Mouse (Mus musculus): ENCODE data around the gene Prm1. TPM values are rescaled to one million over a fixed set of nuclear protein-coding genes. Genes with fewer than 3 reads are reported as not detected.
"Not testable (repeated sequence)": the region's sequence is repeated elsewhere in the genome, so short reads cannot be mapped to it uniquely, and the experiment has no call there.

Gene Prm1
- not detected in 2 replicates for polyA plus RNA-seq (2015; fragmentation: Nextera tagmentation; extraction: Ambion mirVana)

DNA sequence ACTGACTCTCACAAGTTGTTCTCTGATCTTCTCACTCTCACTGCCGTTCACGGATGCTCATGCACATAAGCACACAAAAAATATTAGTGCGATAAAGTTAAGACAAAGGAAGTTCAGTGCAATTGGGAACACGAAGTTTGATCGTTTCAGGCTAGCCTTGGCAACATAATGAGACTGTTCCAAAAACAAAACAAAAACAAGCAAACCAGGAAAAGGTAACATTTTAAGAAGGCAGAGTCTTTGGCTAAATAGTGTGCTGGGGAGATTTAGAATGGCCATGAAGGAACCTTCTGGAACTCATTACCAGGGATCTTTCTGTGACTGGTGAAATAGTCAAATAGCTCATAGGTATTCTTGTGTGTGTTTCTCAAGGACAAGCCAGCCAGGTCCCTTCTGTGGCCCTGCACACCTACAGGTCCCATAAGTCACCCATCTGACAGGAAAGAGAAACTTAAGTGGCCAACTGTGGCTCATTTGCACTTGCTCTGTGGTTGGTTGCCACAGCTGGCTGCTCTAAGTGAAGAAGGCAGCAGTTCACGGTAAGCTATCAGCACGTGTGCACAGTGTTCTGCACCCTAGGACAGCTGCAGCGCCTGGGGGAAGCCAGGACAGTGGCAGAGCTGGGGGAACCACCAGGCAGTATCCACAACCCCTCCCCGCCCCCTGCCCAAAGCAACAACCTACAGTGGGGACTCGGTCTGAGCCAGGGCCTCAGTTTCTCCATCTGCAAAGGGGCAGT, at the start of gene Prm1:
Gene Prm1, minus strand, starts transcription at position 51 of the 739 bp plus-strand sequence.
- H3K9me3 ChIP-seq (ENCODE audit: low read length): no peaks in the 10 kb centered on the region
- H3K36me3 ChIP-seq (replicated peaks; ENCODE audit: insufficient read depth, low read length): no peaks in the 10 kb centered on the region
- no peak within 1 kb of the TSS for H3K9ac ChIP-seq (replicated peaks)
- H3K4me2 ChIP-seq (ENCODE audit: low read depth, low read length): no peak within 1 kb of the TSS
- H3K4me3 ChIP-seq (ENCODE audit: low read depth, low read length): no peak within 1 kb of the TSS
- no peaks in the 10 kb centered on the region for H3K4me1 ChIP-seq (ENCODE audit: insufficient read depth)
- peak; percentile 32 for DNase-seq
- H3K27me3 ChIP-seq (ENCODE audit: insufficient read depth, low read length): no peaks in the 10 kb centered on the region
- WGBS (ENCODE audit: insufficient replicate concordance): 62% methylated on average over 10 of the region's 10 CpGs
- TF ChIP-seq EP300 (IDR thresholded peaks at IDR 0.05; ENCODE audit: low read depth) (no peak), CTCF (IDR thresholded peaks at IDR 0.05; ENCODE audit: low read depth) (no peak)
- no peak within 1 kb of the TSS for H3K27ac ChIP-seq (ENCODE audit: low read depth)
- 0 out of 2 replicates have a peak, but pooled peaks have one; percentile 29 for ATAC-seq

DNA sequence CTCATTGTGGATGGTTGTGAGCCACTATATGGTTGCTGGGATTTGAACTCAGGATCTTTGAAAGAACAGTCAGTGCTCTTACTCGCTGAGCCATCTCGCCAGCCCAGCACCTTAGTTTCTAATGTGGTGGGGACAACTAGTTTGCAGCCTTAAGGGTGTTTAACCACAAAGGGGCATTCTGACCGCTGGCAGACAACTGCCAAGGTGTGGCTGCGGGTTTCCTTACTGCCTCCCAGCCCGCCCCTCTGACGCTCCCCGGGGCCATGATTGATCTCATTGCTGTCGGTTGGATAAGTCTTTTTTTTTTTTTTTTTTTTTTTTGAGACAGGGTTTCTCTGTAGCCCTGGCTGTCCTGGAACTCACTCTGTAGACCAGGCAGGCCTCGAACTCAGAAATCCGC, 46.6 kb upstream of the Prm1 start:
- ATAC-seq; H3K36me3 ChIP-seq (replicated peaks; ENCODE audit: insufficient read depth, low read length): not testable (repeated sequence)
- WGBS (ENCODE audit: insufficient replicate concordance): 81% methylated on average over 10 of the region's 10 CpGs

DNA sequence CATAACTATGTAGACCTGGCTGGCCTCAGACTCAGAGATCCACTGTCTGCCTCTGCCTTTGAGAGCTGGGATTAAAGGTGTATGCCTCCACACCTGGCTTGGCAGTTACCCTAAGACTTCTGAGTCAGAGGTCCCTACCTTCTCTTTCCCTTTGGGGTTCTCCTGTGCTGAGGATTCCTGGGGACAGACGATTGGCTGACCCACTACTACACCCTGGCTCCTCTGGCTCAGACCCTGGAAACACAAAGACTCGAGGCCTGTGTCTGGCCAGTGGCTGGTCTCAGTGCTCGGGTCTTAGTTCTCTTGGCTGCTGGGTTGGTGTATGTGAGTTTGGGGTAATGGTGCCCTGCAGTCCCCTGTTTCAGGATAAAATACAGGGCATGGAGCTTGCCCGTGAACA, 45.3 kb upstream of the Prm1 start:
- Histone ChIP-seq H3K9me3 (ENCODE audit: low read length) (no peaks in the 10 kb centered on the region), H3K27ac (ENCODE audit: low read depth) (no peak overlapping the region), H3K27me3 (ENCODE audit: insufficient read depth, low read length) (no peaks in the 10 kb centered on the region), H3K9ac (replicated peaks) (no peak overlapping the region), H3K4me2 (ENCODE audit: low read depth, low read length) (no peak overlapping the region), H3K36me3 (replicated peaks; ENCODE audit: insufficient read depth, low read length) (no peaks in the 10 kb centered on the region), H3K4me3 (ENCODE audit: low read depth, low read length) (no peak overlapping the region), H3K4me1 (ENCODE audit: insufficient read depth) (no peaks in the 10 kb centered on the region)
- ATAC-seq (no peak), DNase-seq (no peak)
- WGBS (ENCODE audit: insufficient replicate concordance): 78% methylated on average over 4 of the region's 4 CpGs
- TF ChIP-seq CTCF (IDR thresholded peaks at IDR 0.05; ENCODE audit: low read depth) (no peak), EP300 (IDR thresholded peaks at IDR 0.05; ENCODE audit: low read depth) (no peak)

More for the DNA sequence above, 46.6 kb upstream of the Prm1 start:
- not testable (repeated sequence) for H3K4me2 ChIP-seq (ENCODE audit: low read depth, low read length); H3K4me1 ChIP-seq (ENCODE audit: insufficient read depth); H3K9ac ChIP-seq (replicated peaks); H3K9me3 ChIP-seq (ENCODE audit: low read length); DNase-seq; H3K4me3 ChIP-seq (ENCODE audit: low read depth, low read length); H3K27ac ChIP-seq (ENCODE audit: low read depth); H3K27me3 ChIP-seq (ENCODE audit: insufficient read depth, low read length)

DNA sequence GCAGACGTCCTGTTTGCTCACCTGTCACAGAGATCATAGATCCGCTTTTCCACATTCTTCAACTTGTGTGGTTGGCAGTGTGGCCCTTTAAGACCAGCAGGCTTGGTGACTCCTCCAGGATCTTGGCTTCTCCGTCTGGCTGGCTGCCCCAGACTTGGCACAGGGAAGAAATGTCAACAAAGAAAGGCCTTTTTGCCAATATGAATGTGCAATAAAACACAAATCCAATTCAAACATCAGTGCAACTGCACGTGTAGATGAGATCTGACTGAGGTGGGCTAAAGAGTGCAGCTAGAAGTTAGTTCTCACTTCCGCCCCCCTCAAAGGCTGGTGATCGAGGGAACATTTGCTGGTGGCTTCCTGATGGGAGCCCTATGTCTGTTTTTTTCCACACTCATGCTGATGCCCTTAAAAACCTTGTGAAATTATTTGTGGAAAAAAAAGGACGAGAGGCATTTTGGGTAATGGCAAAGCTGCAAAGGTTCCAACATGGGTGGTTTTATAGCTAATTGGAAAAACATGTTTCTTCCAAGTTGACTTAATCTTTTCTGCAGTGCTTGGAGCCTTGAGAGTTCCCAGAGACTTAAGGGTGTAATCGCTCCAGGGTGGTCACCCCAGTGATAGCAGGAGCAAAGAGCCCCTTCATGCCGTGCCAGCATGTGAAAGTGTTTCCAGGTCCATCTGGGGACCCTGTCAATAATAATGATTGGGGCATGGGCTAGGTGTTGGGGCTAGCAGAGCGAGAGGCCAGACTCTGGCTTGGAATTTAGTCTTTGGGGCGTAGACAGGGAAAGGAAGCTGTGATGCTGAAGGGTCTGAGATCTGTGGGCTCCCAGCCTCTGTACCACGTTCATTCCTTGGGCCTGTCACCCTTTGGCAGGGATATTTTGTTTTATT, 44.6 kb upstream of the Prm1 start:
- Histone ChIP-seq H3K4me2 (ENCODE audit: low read depth, low read length) (no peak overlapping the region), H3K4me3 (ENCODE audit: low read depth, low read length) (no peak overlapping the region), H3K4me1 (ENCODE audit: insufficient read depth) (no peaks in the 10 kb centered on the region), H3K9me3 (ENCODE audit: low read length) (no peaks in the 10 kb centered on the region), H3K27ac (ENCODE audit: low read depth) (no peak overlapping the region), H3K9ac (replicated peaks) (no peak overlapping the region), H3K27me3 (ENCODE audit: insufficient read depth, low read length) (no peaks in the 10 kb centered on the region), H3K36me3 (replicated peaks; ENCODE audit: insufficient read depth, low read length) (no peaks in the 10 kb centered on the region)
- TF ChIP-seq EP300 (IDR thresholded peaks at IDR 0.05; ENCODE audit: low read depth): no peak
- TF ChIP-seq CTCF (IDR thresholded peaks at IDR 0.05; ENCODE audit: low read depth): no peak
- 64% methylated on average over 12 of the region's 12 CpGs for WGBS (ENCODE audit: insufficient replicate concordance)
- DNase-seq (no peak), ATAC-seq (no peak)

DNA sequence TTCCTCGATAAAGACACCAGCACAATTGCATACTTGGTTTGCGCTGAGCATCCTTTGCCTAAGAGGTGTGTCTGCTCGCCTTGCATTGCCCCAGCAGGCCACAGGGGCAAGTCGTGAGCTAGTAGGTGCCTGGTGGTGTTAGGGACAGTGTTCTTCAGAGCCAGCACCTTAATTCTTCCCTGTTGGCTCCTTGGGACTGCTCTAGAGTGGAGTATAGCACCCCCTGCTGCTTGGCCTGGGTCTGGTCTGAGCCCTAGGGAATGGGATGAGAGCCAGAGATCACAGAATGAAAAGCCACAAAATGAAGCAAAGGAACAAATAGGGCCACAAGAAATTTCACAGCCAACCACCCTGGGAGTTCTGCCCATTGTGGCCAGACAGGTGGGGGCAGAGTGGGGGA, 40.9 kb upstream of the Prm1 start:
- peak; percentile 44; the same call in 1 of the 2 replicates for ATAC-seq
- no peaks in the 10 kb centered on the region for H3K9me3 ChIP-seq (ENCODE audit: low read length)
- H3K4me2 ChIP-seq (ENCODE audit: low read depth, low read length): no peak overlapping the region
- no peak overlapping the region for H3K27ac ChIP-seq (ENCODE audit: low read depth)
- 62% methylated on average over 4 of the region's 4 CpGs for WGBS (ENCODE audit: insufficient replicate concordance)
- DNase-seq: peak; percentile 66
- no peak overlapping the region for H3K4me3 ChIP-seq (ENCODE audit: low read depth, low read length)
- TF ChIP-seq EP300 (IDR thresholded peaks at IDR 0.05; ENCODE audit: low read depth) (no peak), CTCF (IDR thresholded peaks at IDR 0.05; ENCODE audit: low read depth) (peak; percentile 78)
- no peaks in the 10 kb centered on the region for H3K27me3 ChIP-seq (ENCODE audit: insufficient read depth, low read length)
- H3K4me1 ChIP-seq (ENCODE audit: insufficient read depth): peaks cover 11% of the 10 kb centered on the region
- H3K36me3 ChIP-seq (replicated peaks; ENCODE audit: insufficient read depth, low read length): no peaks in the 10 kb centered on the region
- H3K9ac ChIP-seq (replicated peaks): no peak overlapping the region

DNA sequence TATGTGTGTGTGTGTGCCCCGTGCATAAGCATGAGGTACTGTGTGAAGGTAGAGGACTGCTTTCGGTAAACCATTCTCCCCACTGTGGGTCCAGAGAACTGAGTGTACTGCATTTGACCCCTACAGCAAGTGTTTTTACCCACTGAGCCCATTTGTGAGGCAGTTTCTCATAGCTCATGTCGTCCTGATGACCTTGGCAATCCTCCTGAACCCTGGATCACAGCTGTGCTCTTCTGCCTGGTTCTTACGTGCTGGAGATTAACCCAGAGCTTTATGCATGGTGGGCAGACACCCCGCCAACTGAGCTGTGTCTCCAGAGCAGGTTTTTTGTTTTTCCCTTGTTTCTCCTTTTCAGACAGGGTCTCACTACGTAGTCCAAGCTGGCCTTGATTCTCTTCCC, 40.3 kb upstream of the Prm1 start:
- no peak overlapping the region for H3K4me3 ChIP-seq (ENCODE audit: low read depth, low read length)
- 0 out of 2 replicates have a peak, but pooled peaks cover 3% of the 10 kb centered on the region for H3K36me3 ChIP-seq (replicated peaks; ENCODE audit: insufficient read depth, low read length)
- 84% methylated on average over 6 of the region's 6 CpGs for WGBS (ENCODE audit: insufficient replicate concordance)
- no peak overlapping the region for H3K9ac ChIP-seq (replicated peaks)
- DNase-seq: no peak
- peaks cover 11% of the 10 kb centered on the region for H3K4me1 ChIP-seq (ENCODE audit: insufficient read depth)
- no peaks in the 10 kb centered on the region for H3K27me3 ChIP-seq (ENCODE audit: insufficient read depth, low read length)
- TF ChIP-seq CTCF (IDR thresholded peaks at IDR 0.05; ENCODE audit: low read depth) (no peak), EP300 (IDR thresholded peaks at IDR 0.05; ENCODE audit: low read depth) (no peak)
- no peak overlapping the region for H3K4me2 ChIP-seq (ENCODE audit: low read depth, low read length)
- no peak overlapping the region for H3K27ac ChIP-seq (ENCODE audit: low read depth)
- ATAC-seq: no peak
- H3K9me3 ChIP-seq (ENCODE audit: low read length): no peaks in the 10 kb centered on the region

Measured in liver, postnatal 0 days (tissue).